Mouse (Mus musculus) heart, embryonic 16.5 days (tissue): ENCODE measurements at regions not wholly inside any gene's neighbourhood (a gene's known extent, or its start where the extent isn't known, plus 50 kb on each side); places are given as distances from the start of the nearest gene placed in this dataset.

Source experiments
- ATAC-seq: fragments of 200-750 bp; cut with Nextera tagmentation; replicated peaks from 2 replicates; pipeline ENCODE4 v1.8.0; 2017; ENCODE audit warnings: moderate number of reproducible peaks; ENCODE audit not compliant: insufficient read depth, low FRiP score; ENCODE audit errors: extremely low read depth
- H3K27ac ChIP-seq: fragments of 300-500 bp; sonication (generic); 2 replicates; pipeline ENCODE4 v1.5.1; 2014; ENCODE audit warnings: mild to moderate bottlenecking, low read length, control low read depth, moderate library complexity
- H3K27me3 ChIP-seq: fragments of 300-500 bp; sonication (generic); 2 replicates; pipeline ENCODE4 v1.6.1; 2014; ENCODE audit warnings: low read length, mixed read lengths; ENCODE audit not compliant: control insufficient read depth, insufficient read depth
- H3K36me3 ChIP-seq: fragments of 300-500 bp; sonication (generic); 2 replicates; pipeline ENCODE4 v1.6.1; 2014; ENCODE audit not compliant: control insufficient read depth, insufficient read depth
- H3K4me1 ChIP-seq: fragments of 300-500 bp; sonication (generic); 2 replicates; pipeline ENCODE4 v1.6.1; 2014; ENCODE audit warnings: low read length, mixed read lengths; ENCODE audit not compliant: control insufficient read depth, insufficient read depth
- H3K4me2 ChIP-seq: fragments of 300-500 bp; sonication (generic); 2 replicates; pipeline ENCODE4 v1.6.1; 2014; ENCODE audit warnings: low read depth, mild to moderate bottlenecking, control low read depth, low read length
- H3K4me3 ChIP-seq: fragments of 300-500 bp; sonication (generic); 2 replicates; pipeline ENCODE4 v1.5.1; 2014; ENCODE audit warnings: mild to moderate bottlenecking, control low read depth, low read length
- H3K9ac ChIP-seq: fragments of 300-500 bp; sonication (generic); 2 replicates; pipeline ENCODE4 v1.6.1; 2014; ENCODE audit warnings: low read length, control low read depth
- H3K9me3 ChIP-seq: fragments of 300-500 bp; sonication (generic); replicated peaks from 2 replicates; pipeline ENCODE4 v1.6.1; 2016; ENCODE audit warnings: low read length; ENCODE audit not compliant: control insufficient read depth
- WGBS: fragments of 180-500 bp; shearing (Covaris S2); extraction: QIAGEN DNeasy Blood & Tissue Kit; methylation state at CpG from one replicate; pipeline ENCODE4 v1.1.7; 2014; 5-methylcytosine and 5-hydroxymethylcytosine counted together

- 53% methylated on average over 1 of the region's 1 CpGs for WGBS
Observed at GRCm38 (mm10) chr16:29147766-29148165, 61.7 kb upstream of the Hrasls start.

DNA sequence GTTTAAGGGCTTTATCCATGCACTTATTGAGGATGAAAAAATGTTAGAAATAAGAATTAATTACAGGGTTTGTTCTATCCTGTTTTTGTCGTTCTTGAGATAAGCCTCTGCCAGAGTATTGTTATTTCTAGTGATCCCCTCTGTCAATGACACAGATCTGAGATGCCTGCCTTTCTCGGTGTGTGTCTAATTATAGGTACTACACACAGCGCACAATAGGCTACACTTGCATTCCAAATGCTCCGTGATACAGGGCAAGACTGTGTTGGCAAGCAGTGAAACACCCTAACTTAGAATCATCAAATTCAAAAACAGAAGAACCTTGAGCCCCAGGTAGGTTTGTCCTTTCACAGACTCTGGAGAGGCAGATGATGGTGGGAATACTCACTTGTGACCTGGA lies 90.3 kb upstream of the Hrasls start:
- no peak overlapping the region for H3K9ac ChIP-seq
- no peak overlapping the region for H3K4me3 ChIP-seq
- H3K4me1 ChIP-seq: peaks cover 10% of the 10 kb centered on the region; the same call in 1 of the 2 replicates
- peak overlapping the region; percentile 40; the same call in 1 of the 2 replicates for H3K4me2 ChIP-seq
- H3K36me3 ChIP-seq: no peaks in the 10 kb centered on the region
- ATAC-seq: peak; percentile 83
- H3K9me3 ChIP-seq: 0 out of 2 replicates have a peak, but pooled peaks cover 2% of the 10 kb centered on the region
- H3K27me3 ChIP-seq: no peaks in the 10 kb centered on the region
- peak overlapping the region; percentile 48; the same call in 1 of the 2 replicates for H3K27ac ChIP-seq
- 32% methylated on average over 4 of the region's 4 CpGs for WGBS

More at GRCm38 (mm10) chr16:29147766-29148165, 61.7 kb upstream of the Hrasls start:
- Histone ChIP-seq H3K9me3 (no peaks in the 10 kb centered on the region), H3K4me3 (no peak overlapping the region), H3K27me3 (no peaks in the 10 kb centered on the region), H3K9ac (no peak overlapping the region), H3K36me3 (no peaks in the 10 kb centered on the region), H3K4me1 (no peaks in the 10 kb centered on the region), H3K4me2 (no peak overlapping the region), H3K27ac (no peak overlapping the region)
- no peak for ATAC-seq

DNA sequence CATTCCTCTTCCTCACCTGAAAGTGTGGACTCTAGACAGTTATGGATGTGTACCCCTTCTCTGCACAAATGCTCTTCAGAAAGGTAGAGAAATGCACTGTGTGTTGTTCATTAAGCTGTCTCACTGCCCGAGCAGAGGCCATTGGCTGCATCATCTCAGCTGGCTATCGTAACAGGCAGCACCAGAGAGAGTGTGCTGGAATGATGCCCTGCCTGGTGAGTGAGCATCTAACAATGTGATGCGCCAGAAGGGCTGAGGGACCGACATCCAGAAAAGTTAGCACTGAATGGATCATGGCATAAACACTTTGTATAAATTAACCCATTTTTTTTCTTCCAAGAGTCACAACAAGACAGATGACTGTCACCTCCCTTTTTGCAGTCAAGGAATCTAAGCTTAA lies 112.7 kb upstream of the Hrasls start:
- H3K27me3 ChIP-seq: no peaks in the 10 kb centered on the region
- no peaks in the 10 kb centered on the region for H3K36me3 ChIP-seq
- H3K4me2 ChIP-seq: no peak overlapping the region
- no peak overlapping the region for H3K9ac ChIP-seq
- H3K9me3 ChIP-seq: no peaks in the 10 kb centered on the region
- no peak overlapping the region for H3K27ac ChIP-seq
- WGBS: 75% methylated on average over 4 of the region's 4 CpGs
- H3K4me1 ChIP-seq: no peaks in the 10 kb centered on the region
- no peak for ATAC-seq
- no peak overlapping the region for H3K4me3 ChIP-seq

DNA sequence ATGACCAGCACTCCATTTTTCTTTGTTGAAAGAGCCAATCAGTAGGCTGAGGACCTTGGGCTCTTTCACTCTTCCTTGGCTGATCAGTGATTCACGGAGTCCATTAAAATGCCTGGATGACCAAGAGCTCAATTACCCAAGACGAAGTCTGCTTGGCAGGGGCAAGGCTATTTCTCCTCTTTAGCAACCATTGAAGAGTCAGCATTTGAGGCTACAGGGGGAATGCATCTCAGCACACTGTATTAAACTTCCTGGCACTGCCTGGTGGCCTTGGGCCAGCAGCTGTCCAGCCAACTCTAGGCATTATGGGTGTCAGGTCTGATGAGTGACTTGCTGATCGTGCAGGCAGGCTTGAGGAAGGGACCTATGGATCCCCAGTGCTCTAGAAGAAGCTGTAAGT lies 136.5 kb upstream of the Mb21d2 start:
- no peak overlapping the region for H3K4me3 ChIP-seq
- H3K4me2 ChIP-seq: no peak overlapping the region
- ATAC-seq: no peak
- 69% methylated on average over 3 of the region's 3 CpGs for WGBS
- H3K27ac ChIP-seq: no peak overlapping the region
- H3K4me1 ChIP-seq: no peaks in the 10 kb centered on the region
- no peak overlapping the region for H3K9ac ChIP-seq
- H3K9me3 ChIP-seq: no peaks in the 10 kb centered on the region
- no peaks in the 10 kb centered on the region for H3K27me3 ChIP-seq
- H3K36me3 ChIP-seq: no peaks in the 10 kb centered on the region

DNA sequence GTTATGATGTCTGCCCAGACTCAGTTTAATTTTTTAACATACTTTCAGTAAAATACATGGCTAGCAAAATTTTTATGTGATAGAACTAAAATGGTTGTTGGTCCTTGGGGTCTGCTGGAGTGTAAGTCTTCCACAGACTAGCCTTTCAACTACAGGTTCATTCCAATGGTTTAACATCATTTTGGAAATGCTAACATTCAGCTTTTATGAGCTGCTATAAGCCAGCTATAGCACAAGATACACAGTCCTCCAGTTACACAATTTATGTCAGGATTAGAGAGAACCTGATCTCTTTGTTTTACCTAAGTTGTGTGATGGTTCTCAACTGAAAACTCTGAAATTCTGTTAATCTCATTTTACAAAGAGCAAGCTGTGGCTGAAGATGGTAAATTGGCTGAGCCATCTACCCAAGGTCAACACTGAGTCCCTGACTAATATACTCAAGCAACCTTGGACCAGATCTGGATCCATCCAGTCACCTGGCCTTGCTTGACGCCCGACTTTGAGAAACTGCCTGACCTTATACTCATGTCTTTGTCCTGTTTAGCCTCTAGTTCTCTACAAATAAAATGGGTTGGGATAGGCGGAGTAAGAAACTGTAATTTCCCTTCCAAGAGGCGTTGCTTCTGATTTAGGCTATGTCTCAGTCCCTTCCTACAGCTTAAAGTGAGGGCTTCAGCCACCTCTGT lies 135.8 kb upstream of the Mb21d2 start:
- ATAC-seq: no peak
- WGBS: 89% methylated on average over 4 of the region's 4 CpGs
- Histone ChIP-seq H3K9me3 (no peaks in the 10 kb centered on the region), H3K4me3 (no peak overlapping the region), H3K4me2 (no peak overlapping the region), H3K27ac (no peak overlapping the region), H3K9ac (no peak overlapping the region), H3K27me3 (no peaks in the 10 kb centered on the region), H3K4me1 (no peaks in the 10 kb centered on the region), H3K36me3 (no peaks in the 10 kb centered on the region)

GRCm38 (mm10) chr16:29063377-29063776 lies 133.9 kb upstream of the Mb21d2 start:
- Histone ChIP-seq H3K4me2 (no peak overlapping the region), H3K9me3 (no peaks in the 10 kb centered on the region), H3K9ac (no peak overlapping the region), H3K36me3 (no peaks in the 10 kb centered on the region), H3K27me3 (no peaks in the 10 kb centered on the region), H3K27ac (no peak overlapping the region), H3K4me3 (no peak overlapping the region), H3K4me1 (no peaks in the 10 kb centered on the region)
- no peak for ATAC-seq

DNA sequence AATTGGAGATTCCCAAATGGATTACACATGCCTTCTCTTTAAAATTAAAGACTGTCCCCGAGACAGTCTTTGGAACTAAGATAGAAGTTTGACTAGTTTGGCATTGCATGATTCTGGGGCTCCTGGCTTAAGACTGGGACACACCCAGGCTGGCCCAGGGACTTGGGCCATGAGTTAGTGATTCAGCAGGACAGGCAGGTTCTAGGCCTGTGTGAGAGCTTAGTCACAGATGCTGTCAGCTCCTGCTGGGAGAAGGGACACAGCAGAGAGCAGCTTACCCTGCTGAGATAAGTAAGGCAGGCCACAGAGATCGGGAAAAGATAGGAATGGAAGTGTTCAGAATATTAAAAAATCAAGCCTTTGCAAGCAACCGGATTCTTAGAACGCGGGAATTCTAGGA lies 127.6 kb upstream of the Mb21d2 start:
- Histone ChIP-seq H3K9ac (no peak overlapping the region), H3K27ac (no peak overlapping the region), H3K9me3 (no peaks in the 10 kb centered on the region), H3K36me3 (no peaks in the 10 kb centered on the region), H3K4me3 (no peak overlapping the region), H3K27me3 (no peaks in the 10 kb centered on the region), H3K4me2 (no peak overlapping the region), H3K4me1 (no peaks in the 10 kb centered on the region)
- 74% methylated on average over 5 of the region's 5 CpGs for WGBS
- ATAC-seq: no peak

DNA sequence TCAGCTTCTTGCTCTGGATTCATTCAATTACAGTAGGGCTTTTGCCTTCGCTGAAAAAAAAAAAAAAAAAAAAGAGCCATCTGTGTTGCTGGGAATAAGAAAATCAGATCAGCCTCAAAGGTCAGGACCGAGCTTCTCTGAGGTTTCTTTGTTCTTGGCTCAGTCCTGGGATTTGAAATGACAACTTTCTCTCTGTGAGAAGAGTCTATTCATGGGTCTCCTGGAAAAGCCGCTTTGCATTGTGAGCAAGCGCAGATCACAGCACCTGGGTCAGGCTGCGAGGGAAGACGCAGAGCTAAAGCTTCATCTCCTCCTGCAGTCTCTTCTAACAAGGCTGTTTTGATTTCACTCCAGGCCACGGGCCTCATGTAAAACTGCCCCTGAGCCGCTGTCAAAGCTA lies 125.0 kb upstream of the Mb21d2 start:
- 43% methylated on average over 8 of the region's 8 CpGs for WGBS
- no peaks in the 10 kb centered on the region for H3K4me1 ChIP-seq
- no peak for ATAC-seq
- H3K4me3 ChIP-seq: no peak overlapping the region
- H3K27ac ChIP-seq: no peak overlapping the region
- no peaks in the 10 kb centered on the region for H3K36me3 ChIP-seq
- no peak overlapping the region for H3K4me2 ChIP-seq
- no peak overlapping the region for H3K9ac ChIP-seq
- H3K9me3 ChIP-seq: no peaks in the 10 kb centered on the region
- H3K27me3 ChIP-seq: no peaks in the 10 kb centered on the region

GRCm38 (mm10) chr16:29046453-29046993 lies 117.0 kb upstream of the Mb21d2 start:
- H3K9me3 ChIP-seq: no peaks in the 10 kb centered on the region
- no peak for ATAC-seq
- H3K4me1 ChIP-seq: no peaks in the 10 kb centered on the region
- no peaks in the 10 kb centered on the region for H3K27me3 ChIP-seq
- no peak overlapping the region for H3K4me2 ChIP-seq
- WGBS: 84% methylated on average over 6 of the region's 6 CpGs
- no peaks in the 10 kb centered on the region for H3K36me3 ChIP-seq
- no peak overlapping the region for H3K4me3 ChIP-seq
- no peak overlapping the region for H3K9ac ChIP-seq
- no peak overlapping the region for H3K27ac ChIP-seq
